Mouse (Mus musculus) liver, embryonic 14.5 days (tissue): Measurements from ENCODE around the gene Mcm9.

Experiments used
- CTCF ChIP-seq: IDR thresholded peaks from 2 replicates; pipeline ENCODE4 v1.5.1; 2016; ENCODE audit warnings: antibody characterized with exemption, low read depth, control low read depth
- EP300 ChIP-seq: IDR thresholded peaks from 2 replicates; pipeline ENCODE4 v1.6.1; 2016; ENCODE audit warnings: antibody characterized with exemption, low read depth

GRCm38 (mm10) chr10:53635246-53635971, 5.2 kb upstream of the Mcm9 start:
- TF ChIP-seq EP300: no peak
- no peak for TF ChIP-seq CTCF
